Mouse (Mus musculus) mature B cell (primary cell): ENCODE measurements around the gene Psmd3.
"Not testable (repeated sequence)": the region's sequence is repeated elsewhere in the genome, so short reads cannot be mapped to it uniquely, and the experiment has no call there.

Experiments used
- in situ Hi-C: fragments of 300-500 bp; cut with MboI; formaldehyde crosslinking; loops from 2 replicates; pipeline ENCODE4 v1.14.3; 2019

Psmd3 gene

GRCm38 (mm10) chr11:98693201-98693600 is 10.8 kb downstream of the Psmd3 start:
- in situ Hi-C loops: no loop called here

GRCm38 (mm10) chr11:98693746-98694145 is 11.4 kb downstream of the Psmd3 start:
- in situ Hi-C loops: no loop called here

- in situ Hi-C loops: no loop called here
Measured at GRCm38 (mm10) chr11:98694301-98694700, 11.9 kb downstream of the Psmd3 start.

- in situ Hi-C loops: no loop called here
Measured at GRCm38 (mm10) chr11:98695408-98695807, 13.1 kb downstream of the Psmd3 start.

GRCm38 (mm10) chr11:98696454-98697216 is 14.3 kb downstream of the Psmd3 start:
- in situ Hi-C loops: no loop called here

GRCm38 (mm10) chr11:98697225-98697624 is 14.9 kb downstream of the Psmd3 start:
- in situ Hi-C loops: no loop called here

GRCm38 (mm10) chr11:98698849-98699640 is 16.7 kb downstream of the Psmd3 start:
- in situ Hi-C loops: no loop called here

GRCm38 (mm10) chr11:98699911-98700310 is 17.6 kb downstream of the Psmd3 start:
- in situ Hi-C loops: no loop called here

GRCm38 (mm10) chr11:98701213-98701670 is 18.9 kb downstream of the Psmd3 start, which contains the start of gene Csf3:
Csf3 (plus strand) TSS chr11:98701263.
- in situ Hi-C loops: no loop called here

- in situ Hi-C loops: no loop called here
Measured at GRCm38 (mm10) chr11:98702323-98702722, 20.0 kb downstream of the Psmd3 start.

GRCm38 (mm10) chr11:98705021-98705420 is 22.7 kb downstream of the Psmd3 start:
- in situ Hi-C loops: no loop called here

GRCm38 (mm10) chr11:98707401-98708281 is 25.3 kb downstream of the Psmd3 start:
- in situ Hi-C loops: no loop called here

- in situ Hi-C loops: no loop called here
Measured at GRCm38 (mm10) chr11:98708282-98708956, 26.1 kb downstream of the Psmd3 start.

- in situ Hi-C loops: no loop called here
Measured at GRCm38 (mm10) chr11:98709001-98709741, 26.8 kb downstream of the Psmd3 start.

GRCm38 (mm10) chr11:98710416-98711045 is 28.2 kb downstream of the Psmd3 start:
- in situ Hi-C loops: no loop called here

GRCm38 (mm10) chr11:98711046-98711434 is 28.7 kb downstream of the Psmd3 start:
- in situ Hi-C loops: no loop called here

GRCm38 (mm10) chr11:98712009-98712408 is 29.7 kb downstream of the Psmd3 start:
- in situ Hi-C loops: not testable (repeated sequence)

GRCm38 (mm10) chr11:98713703-98714102 is 31.3 kb downstream of the Psmd3 start:
- in situ Hi-C loops: no loop called here

- in situ Hi-C loops: no loop called here
Measured at GRCm38 (mm10) chr11:98715946-98716345, 33.6 kb downstream of the Psmd3 start.

GRCm38 (mm10) chr11:98717904-98718303 is 35.5 kb downstream of the Psmd3 start:
- in situ Hi-C loops: no loop called here
